Mouse (Mus musculus) adrenal gland, adult 2 months (tissue): Measurements from ENCODE around the gene Slamf1. TPM values are rescaled to one million over a fixed set of nuclear protein-coding genes. Genes with fewer than 3 reads are reported as not detected.
"Not testable (repeated sequence)": the region's sequence is repeated elsewhere in the genome, so short reads cannot be mapped to it uniquely, and the experiment has no call there.

ENCODE experiments used
- DNase-seq: peaks from one replicate; pipeline ENCODE4 v3.0.0; 2021
- polyA plus RNA-seq: library from polyadenylated mRNA; depleted of rRNA; stranded (reverse); fragments of >200 nt; gene quantifications from 2 replicates; pipeline ENCODE4 v1.2.3, GENCODE M21; 2012; rRNA removed
- total RNA-seq, 2 experiments: library from RNA; stranded (reverse); gene quantifications; 2 replicates each; pipeline ENCODE4 v1.2.3; 2021

Slamf1 gene
- total and polyA plus RNA-seq, 3 experiments = 0.09 TPM; not detected in 2

DNA sequence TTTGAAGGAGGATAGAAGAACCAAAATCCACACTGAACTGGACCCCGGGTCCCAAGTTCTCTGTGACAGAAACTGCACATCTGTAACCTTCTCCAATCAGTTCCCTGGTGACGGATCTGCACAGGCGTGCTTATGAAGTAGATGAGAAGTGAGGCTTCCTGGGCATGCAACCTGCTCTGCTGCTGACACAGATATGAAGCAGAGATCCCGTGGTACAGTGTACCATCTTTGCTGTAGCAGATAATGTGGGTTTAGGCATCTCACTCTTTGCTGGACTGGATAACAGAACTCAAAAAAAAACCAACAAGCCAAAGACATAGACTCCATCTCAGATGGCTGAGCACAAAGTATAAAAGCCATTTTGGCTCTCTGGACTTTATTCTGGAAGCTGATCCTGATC is 32.7 kb downstream of the Slamf1 start:
- DNase-seq = no peak

DNA sequence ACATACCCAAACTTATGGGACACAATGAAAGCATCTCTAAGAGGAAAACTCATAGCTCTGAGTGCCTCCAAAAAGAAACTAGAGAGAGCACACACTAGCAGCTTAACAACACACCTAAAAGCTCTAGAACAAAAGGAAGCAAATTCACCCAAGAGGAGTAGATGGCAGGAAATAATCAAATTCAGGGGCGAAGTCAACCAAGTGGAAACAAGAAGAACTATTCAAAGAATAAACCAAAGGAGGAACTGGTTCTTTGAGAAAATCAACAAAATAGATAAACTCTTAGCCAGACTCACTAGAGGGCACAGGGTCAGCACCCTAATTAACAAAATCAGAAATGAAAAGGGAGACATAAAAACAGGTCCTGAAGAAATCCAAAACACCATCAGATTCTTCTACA is 44.1 kb downstream of the Slamf1 start:
- not testable (repeated sequence) for DNase-seq

GRCm38 (mm10) chr1:171815545-171816439 is 48.9 kb downstream of the Slamf1 start:
- DNase-seq = peak; percentile 7

GRCm38 (mm10) chr1:171816991-171817390 is 50.1 kb downstream of the Slamf1 start:
- DNase-seq = no peak

DNA sequence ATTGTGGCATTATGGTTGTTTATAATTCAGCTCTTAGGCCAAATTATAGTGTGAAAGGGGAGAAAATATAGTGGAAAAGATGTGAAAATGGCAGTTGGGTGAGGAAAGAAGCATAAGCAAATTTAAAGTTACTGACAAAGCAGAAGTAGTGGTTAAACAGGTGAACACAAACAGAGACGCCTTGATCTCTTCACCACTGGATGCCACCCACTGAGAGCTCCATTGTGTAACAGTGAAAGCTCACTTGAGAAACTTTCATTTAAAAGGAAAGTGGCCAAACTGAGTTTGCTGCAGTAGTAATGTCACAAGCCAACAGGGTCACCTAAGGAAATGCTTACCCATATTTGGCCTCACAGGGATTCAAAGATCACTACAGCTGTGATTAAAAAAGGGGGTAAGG is 54.4 kb downstream of the Slamf1 start:
- no peak for DNase-seq

DNA sequence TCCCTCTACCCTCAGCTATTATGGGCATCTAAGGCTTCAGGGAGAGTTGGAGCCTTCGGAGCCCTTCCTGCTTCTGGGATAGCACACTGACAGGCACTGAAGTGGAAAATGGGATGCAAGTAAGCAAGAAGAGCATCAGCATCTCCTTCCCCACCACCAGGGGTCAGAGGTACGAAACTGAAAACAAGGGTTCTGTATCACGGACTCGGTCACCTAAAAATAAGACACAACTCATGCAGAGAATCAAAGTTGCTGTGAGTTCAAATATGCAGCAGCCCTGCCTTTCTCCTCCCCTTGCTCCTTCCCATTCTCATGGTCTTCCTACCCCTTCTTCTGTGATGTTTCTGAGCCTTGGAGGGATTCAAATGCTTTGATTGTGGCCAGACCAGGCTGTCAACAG is 58.5 kb downstream of the Slamf1 start:
- no peak for DNase-seq

- DNase-seq = no peak
Observed at GRCm38 (mm10) chr1:171826164-171826563, 59.2 kb downstream of the Slamf1 start.

DNA sequence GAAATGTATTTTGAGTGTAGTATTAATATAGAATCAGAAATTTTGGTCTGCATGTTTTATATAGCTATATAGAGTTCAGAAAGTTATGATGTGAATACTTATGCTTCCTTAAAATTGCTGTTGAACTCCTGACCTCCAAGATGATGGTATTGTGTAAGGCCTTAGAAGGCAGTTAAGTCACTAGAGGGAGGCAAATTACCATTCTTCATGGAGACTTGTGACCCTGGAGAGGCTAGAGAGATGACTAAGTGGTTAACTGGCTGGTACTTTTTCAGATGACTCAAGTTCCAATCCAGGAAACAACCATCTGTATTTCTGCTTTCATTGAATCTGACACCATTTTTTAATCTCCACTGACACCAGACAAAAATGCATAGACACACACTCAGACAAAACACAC is 60.7 kb downstream of the Slamf1 start:
- DNase-seq = no peak

DNA sequence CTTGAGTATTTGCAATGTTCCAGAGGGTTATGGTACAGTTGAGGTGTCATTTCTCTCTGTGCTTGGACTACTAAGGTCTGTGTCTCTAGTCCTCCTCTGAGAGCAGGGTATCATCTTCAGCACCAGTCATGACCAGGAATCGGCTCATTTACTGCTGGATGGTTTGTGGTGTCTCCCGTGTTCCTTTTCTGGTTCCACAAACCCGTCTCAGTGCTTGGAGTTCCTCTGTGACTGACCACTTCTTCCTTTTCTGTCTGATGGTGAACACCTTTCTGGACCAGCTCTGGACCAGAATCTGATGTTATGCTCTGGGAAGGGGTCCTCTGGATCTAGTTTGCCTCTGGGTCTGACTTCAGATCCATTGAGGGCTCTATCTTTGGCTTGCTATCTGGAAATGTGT is 72.6 kb downstream of the Slamf1 start, which contains the start of gene Cd84:
Gene Cd84 (plus strand): TSS at position 210 of the 400 bp plus-strand sequence.
- DNase-seq = no peak

DNA sequence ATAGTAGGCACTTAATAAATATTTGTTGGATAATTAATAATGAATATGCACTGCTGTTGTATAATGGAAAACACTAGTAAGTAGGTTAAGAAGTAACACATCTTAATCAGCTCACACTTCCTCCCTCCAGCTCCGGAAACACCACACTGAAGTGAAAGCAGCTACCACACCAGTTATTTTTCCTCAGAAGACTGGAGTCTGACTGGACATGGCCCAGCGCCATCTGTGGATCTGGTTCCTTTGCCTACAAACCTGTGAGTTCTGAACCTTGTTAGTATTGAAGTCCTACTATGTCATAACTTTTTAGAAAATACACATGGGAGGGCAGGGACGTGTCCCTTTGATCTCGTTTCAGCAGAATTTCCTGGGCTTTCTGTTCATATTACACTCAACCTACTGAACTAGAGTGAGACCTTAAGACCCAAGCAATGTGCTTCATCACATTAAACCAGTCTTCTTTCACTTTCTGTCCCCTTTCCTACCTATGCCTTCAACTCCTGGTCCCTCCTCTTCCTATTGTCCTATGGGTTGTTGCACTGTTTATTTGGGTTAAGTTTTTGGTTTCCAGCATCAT is 73.6 kb downstream of the Slamf1 start:
- no peak for DNase-seq

DNA sequence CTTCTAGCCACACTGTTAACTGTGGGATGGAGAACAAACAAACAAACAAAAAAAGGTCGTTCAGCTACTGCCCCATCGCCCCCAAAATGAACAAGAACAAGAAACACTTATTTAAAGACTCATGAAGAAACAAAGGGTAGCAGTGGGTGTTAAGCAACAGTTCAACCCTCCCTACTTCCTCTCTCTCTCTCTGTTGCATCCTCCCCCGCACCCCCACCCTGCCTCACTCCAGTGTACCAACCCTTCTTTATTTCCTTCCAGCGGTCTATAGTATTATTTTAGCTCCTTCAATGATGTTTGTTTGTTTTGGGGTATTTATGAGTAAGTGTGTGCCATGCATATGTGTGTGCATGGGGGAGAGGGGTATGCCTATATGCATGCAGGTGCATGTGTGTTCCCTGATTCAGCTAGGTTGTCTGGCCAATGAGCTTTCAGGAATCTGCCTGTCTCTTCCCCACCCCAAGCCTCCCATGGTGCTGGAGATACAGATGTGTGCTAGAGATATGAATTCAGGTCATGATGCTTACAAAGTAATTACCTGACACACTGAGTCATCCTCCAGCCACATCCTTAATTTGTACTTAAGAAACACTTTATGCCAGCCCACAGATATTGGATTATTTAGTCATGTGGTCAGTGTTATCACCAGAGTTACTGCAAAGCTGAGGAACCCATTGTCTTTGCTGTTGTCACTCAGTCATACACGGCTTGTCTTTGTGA is 78.3 kb downstream of the Slamf1 start:
- DNase-seq = no peak

- no peak for DNase-seq
Observed at GRCm38 (mm10) chr1:171848201-171848600, 81.3 kb downstream of the Slamf1 start.

DNA sequence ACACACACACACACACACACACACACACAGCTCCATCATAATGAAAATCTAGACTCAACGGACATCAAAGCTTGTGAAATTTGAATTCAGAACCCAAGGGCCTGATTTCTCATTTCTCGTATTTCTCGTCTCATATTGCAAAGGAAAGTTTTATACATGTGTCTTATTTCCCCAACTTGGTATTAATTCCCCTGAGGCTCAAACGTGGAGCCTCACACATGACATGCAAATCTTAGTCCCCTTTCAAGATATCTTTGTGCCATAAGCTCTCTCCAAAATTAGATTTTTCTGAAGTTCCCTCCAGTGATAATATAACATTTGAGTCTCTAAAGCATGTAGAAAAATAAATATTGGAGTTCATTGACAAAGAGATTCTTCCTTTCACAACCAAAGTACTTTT is 81.8 kb downstream of the Slamf1 start:
- no peak for DNase-seq

- peak; percentile 9 for DNase-seq
Observed at GRCm38 (mm10) chr1:171849454-171849853, 82.5 kb downstream of the Slamf1 start.

Other genes starting within 250 kb of the Slamf1 start
- gene Itln1, start 231.8 kb upstream of the Slamf1 start, total RNA-seq = not detected
- gene Itln1, start 231.8 kb upstream of the Slamf1 start, polyA plus RNA-seq = not detected in 2 replicates
- 1 to 10 TPM in 1 of 2 experiments, under 1 TPM in 1; 0.84 to 1.2 TPM for gene Cd244a, start 207.9 kb upstream of the Slamf1 start, total RNA-seq
- gene Cd244a, start 207.9 kb upstream of the Slamf1 start, polyA plus RNA-seq = 0.12 and 0.15 TPM in 2 replicates
- gene Ly9, start 159.7 kb upstream of the Slamf1 start, total RNA-seq = 1 to 10 TPM in 1 of 2 experiments, under 1 TPM in 1; 0.97 to 1.0 TPM
- 0.20 and 0.29 TPM in 2 replicates for gene Ly9, start 159.7 kb upstream of the Slamf1 start, polyA plus RNA-seq
- 1 to 10 TPM in 1 of 2 experiments, under 1 TPM in 1; 0.86 to 1.3 TPM for gene Slamf7, start 114.1 kb upstream of the Slamf1 start, total RNA-seq
- gene Slamf7, start 114.1 kb upstream of the Slamf1 start, polyA plus RNA-seq = 0.07 and 0.13 TPM in 2 replicates
- 1 to 10 TPM; 3.1 TPM for gene Cd48, start 85.1 kb upstream of the Slamf1 start, total RNA-seq
- gene Cd48, start 85.1 kb upstream of the Slamf1 start, polyA plus RNA-seq = 1.4 TPM in 2 replicates
- gene Cd84, start 72.6 kb downstream of the Slamf1 start, total RNA-seq = 1 to 10 TPM; 4.6 to 5.8 TPM
- gene Cd84, start 72.6 kb downstream of the Slamf1 start, polyA plus RNA-seq = 0.42 and 0.79 TPM in 2 replicates
- under 1 TPM; 0.10 to 0.12 TPM for gene Gm10521, start 128.5 kb downstream of the Slamf1 start, total RNA-seq
- 0.07 and 0.13 TPM in 2 replicates for gene Gm10521, start 128.5 kb downstream of the Slamf1 start, polyA plus RNA-seq
- gene Slamf6, start 150.4 kb downstream of the Slamf1 start, total RNA-seq = under 1 TPM in 1 of 2 experiments, not detected in 1; 0.24 TPM
- 0.06 TPM in 1 of 2 replicates, not detected in the other for gene Slamf6, start 150.4 kb downstream of the Slamf1 start, polyA plus RNA-seq